Mouse (Mus musculus) retina, postnatal 1 day (tissue): ENCODE measurements around the gene Slc8b1.

Source experiments
- DNase-seq: peaks from one replicate; pipeline ENCODE4 v3.0.0-alpha.2; 2012

Gene Slc8b1

DNA sequence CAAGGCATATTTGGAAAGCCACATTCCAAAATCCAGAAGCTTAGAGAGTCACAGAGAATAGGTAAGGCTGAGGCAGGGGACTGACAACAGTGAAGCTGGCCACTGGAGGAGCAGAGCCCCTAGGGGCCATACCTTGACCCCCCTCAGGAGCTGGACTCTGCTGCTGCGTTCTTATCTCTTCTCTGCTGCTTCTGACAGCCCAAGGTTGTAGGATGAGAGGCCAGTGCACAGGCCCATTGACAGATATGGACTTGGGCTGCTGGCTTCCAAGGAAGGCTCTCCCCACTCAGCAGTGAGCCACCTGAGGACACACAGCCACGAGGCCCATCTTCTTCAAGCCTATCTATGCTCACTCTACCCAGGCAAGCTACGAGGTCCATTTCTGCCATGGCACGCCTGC is 58.0 kb downstream of the Slc8b1 start:
- DNase-seq: no peak

- no peak for DNase-seq
Measured at GRCm38 (mm10) chr5:120569791-120570190, 58.8 kb downstream of the Slc8b1 start.

- no peak for DNase-seq
Measured at GRCm38 (mm10) chr5:120570289-120570897, 59.4 kb downstream of the Slc8b1 start.

DNA sequence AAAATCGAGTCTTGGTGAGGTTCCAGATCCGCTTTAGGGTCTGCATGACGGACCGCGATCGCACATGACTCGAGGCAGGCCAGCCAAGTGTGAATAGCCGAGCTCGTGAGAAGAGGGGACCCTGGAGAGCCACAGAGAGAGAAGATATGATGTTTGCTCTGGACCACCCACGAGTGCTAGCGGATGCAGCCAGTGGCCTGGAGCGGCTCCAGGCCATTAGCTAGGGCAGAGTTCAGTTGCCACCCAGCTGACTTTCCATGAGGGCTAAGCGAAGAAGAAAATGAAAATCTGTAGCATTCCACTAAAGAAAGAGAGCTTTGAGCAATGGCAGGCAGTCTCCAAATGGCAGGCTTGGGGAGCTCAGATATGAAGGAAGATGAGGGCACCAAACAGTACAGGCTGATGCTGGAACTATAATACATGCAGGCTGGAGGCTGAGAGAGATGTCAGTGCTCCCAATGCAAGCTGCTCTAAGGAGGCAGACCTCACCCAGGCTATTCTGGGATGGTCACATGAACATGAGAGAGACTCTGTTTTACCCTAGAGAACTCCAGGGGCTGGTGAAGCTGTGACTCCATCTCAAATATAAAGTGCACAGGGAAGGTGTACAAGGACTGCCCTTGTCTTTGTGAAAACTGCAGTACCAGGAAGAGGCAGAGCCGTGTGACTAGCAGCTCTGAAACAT is 60.2 kb downstream of the Slc8b1 start:
- peak; percentile 70 for DNase-seq

- no peak for DNase-seq
Measured at GRCm38 (mm10) chr5:120574469-120575063, 63.6 kb downstream of the Slc8b1 start.

DNA sequence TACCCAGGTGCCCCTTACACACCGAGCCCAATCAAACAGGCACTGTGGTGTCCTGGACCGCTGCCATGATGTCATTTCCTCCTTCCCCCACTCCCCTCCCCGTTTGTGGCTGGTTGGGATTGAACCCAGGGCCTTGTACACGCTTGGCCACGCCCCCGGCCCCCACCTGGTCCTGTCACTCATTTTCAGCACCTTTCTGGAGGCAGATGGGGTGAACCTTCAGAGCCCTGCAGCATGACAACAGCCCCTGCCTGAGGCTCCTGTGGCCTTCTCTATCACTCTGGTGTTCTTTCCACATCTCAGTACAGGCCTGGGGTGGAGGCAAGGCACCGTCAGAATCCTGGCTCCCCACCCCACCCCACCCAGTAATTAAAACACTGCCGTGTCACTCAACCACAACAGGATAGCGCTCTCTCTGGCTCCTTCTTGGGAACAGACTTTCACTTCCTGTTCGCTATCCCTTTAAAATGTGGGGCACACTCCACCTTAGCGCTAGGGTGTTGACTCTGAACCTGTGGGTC is 65.9 kb downstream of the Slc8b1 start:
- no peak for DNase-seq

GRCm38 (mm10) chr5:120577935-120578441 is 67.0 kb downstream of the Slc8b1 start:
- DNase-seq: peak; percentile 38

- DNase-seq: no peak
Measured at GRCm38 (mm10) chr5:120578504-120579081, 67.6 kb downstream of the Slc8b1 start.

- peak; percentile 45 for DNase-seq
Measured at GRCm38 (mm10) chr5:120579211-120579897, 68.4 kb downstream of the Slc8b1 start.

DNA sequence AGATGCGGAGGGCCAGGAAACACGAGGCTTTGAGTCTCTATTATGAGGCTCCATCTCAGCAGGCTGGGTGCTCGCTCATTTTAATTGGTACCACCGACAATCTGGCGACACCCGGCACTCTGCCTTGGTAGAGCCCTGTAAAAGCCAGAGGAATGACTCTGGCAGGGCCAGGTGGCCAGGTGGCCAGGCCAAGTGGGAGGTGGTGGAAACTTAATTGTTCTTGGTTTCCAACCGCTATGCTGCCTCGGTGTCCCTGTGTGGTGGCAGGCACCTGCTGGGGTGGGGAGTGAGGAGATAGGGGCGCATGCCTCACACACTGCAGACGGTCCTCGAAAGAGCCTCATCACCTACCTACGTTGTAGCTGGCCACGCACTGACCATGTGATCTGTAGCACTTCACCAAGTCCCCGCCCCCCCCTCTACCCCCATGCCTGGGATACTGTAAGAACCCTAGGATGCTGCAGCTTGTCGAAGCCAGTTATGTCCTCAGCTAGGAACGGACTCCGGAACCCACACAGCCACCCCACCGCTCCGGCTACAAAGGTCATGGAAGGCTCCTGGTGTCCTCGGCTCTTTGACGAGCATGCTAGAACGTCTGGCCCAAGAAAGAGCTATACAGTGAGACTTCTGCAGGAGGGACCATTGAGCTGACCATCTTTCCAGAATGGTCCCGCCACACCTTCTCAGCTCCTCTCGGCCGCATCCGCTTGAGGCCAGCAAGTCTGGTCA is 69.1 kb downstream of the Slc8b1 start:
- no peak for DNase-seq

DNA sequence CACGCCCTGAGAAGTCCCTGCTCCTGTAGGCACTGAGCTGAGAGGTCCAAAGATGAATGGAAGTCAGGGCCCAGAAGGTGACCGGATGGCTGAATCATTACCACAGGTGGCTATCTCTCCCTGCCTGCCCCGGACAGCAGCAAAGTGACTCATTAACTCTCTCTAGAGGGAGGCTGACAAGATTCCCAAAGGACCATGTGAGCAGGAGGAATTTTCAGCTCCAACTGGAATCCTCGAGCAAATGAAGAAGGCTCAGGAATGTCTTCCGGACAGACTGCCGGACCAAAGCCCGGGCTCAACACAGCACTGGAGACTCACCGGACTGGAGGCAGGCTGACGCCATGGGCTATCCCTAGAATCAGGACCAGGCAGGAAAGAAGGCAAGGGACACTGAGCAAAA is 71.0 kb downstream of the Slc8b1 start:
- no peak for DNase-seq

DNA sequence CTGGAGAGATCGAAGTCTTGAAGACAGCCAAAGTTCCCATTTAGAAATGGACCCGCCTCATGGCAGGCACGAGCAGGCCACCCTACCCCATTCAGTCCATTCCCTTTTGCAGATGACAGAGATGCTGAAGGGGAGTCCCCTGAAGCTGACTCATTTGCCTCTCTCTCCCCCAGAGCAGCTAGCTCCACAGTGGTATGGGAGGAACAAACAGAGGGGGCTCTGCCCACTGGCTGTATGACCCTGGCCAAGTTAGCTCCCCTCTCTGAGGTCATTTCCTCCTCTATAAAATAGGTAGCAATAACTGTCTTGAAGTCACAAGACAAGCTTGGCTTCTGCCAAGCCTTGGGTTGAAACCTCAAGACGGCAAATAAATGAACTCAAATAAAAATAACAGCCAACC is 72.5 kb downstream of the Slc8b1 start:
- DNase-seq: no peak
